ENCODE assay signal across 18 mouse cellular contexts in the genomic region with DNA sequence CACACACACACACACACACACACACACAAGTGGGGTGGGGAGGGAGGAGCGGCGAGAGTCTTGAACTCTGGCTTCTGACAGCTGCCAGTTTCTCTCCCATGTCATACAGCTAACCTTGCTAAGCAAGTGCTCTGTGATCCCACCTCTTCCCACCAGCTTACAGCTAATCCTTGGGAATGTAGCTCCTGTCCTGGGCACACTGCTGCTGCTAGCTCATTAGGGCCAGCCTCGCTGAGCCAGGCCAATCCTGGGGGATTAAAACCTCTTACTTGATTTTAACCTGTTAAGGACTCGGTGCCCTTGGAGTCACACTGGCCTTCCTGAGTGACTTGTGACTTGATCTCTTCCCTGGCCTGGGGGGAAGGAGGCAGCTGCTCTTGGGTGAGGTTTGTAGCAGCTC. TPM values are rescaled to one million over a fixed set of nuclear protein-coding genes. Genes with fewer than 3 reads are reported as not detected.
DNase-seq lines count a peak whose midpoint lies in the region; ATAC-seq lines count a peak whose summit lies in the region.
"Had no signal": no experiment of that assay in that cellular context is flagged by ENCODE, and none has a peak within 500 bp of the region (broad histone marks: within the 10 kb centered on the region; RNA-seq: fewer than 3 reads in every experiment).

No protein-coding gene starts in this region.

- no peak overlapping the region for H3K4me3 ChIP-seq in embryonic facial prominence, embryonic 10.5 days
- H3K4me3 ChIP-seq in limb, embryonic 12.5 days (replicated peaks) = no peak overlapping the region
- H3K4me3 ChIP-seq: embryonic facial prominence, embryonic 12.5 days; heart, embryonic 13.5 days; intestine, embryonic 15.5 days had no signal

- peak; percentile 19 for DNase-seq in ZHBTc4 (ENCODE audit: low read depth, low spot score)
- peak; percentile 27 for DNase-seq in embryonic facial prominence, embryonic 10.5 days (ENCODE audit: low spot score)
- DNase-seq in retina, embryonic 14.5 days (ENCODE audit: low spot score) = peak; percentile 45
- DNase-seq in frontal cortex, postnatal 25 days (ENCODE audit: low spot score in 2 of 2) = no peak
- DNase-seq in thymus, adult 18-20 months = no peak
- no peak for DNase-seq in right cerebral cortex, postnatal 10 days (ENCODE audit: low spot score in 2 of 2)
- DNase-seq: adrenal gland, adult 8-10 months; adrenal gland, postnatal 36 days; cerebellum, adult 2 months; cerebellum, postnatal 10 days; embryo, embryonic 11 days; gastrocnemius, postnatal 25 days had no signal

- H3K9me3 ChIP-seq in embryonic facial prominence, embryonic 10.5 days = no peaks in the 10 kb centered on the region
- H3K9me3 ChIP-seq in limb, embryonic 12.5 days = no peaks in the 10 kb centered on the region
- H3K9me3 ChIP-seq: embryonic facial prominence, embryonic 12.5 days; heart, embryonic 13.5 days; intestine, embryonic 15.5 days had no signal

- WGBS in embryonic facial prominence, embryonic 10.5 days = 30% methylated on average over 4 of the region's 4 CpGs
- 29% methylated on average over 4 of the region's 4 CpGs for WGBS in limb, embryonic 12.5 days

- H3K4me1 ChIP-seq in embryonic facial prominence, embryonic 10.5 days = peaks cover 53% of the 10 kb centered on the region
- peaks cover 25% of the 10 kb centered on the region for H3K4me1 ChIP-seq in limb, embryonic 12.5 days (replicated peaks)

- peak; percentile 42; the same call in 1 of the 2 replicates for ATAC-seq in limb, embryonic 12.5 days (ENCODE audit: insufficient number of reproducible peaks, insufficient read depth, low FRiP score, low TSS enrichment, low read depth)
- ATAC-seq: forebrain, embryonic 14.5 days; intestine, embryonic 15.5 days had no signal

- no peaks in the 10 kb centered on the region; the same call in 1 of the 2 replicates for H3K27me3 ChIP-seq in embryonic facial prominence, embryonic 10.5 days (replicated peaks; ENCODE audit: low read depth, poor library complexity, severe bottlenecking)
- peaks cover 8% of the 10 kb centered on the region; the same call in 1 of the 2 replicates for H3K27me3 ChIP-seq in limb, embryonic 12.5 days
- H3K27me3 ChIP-seq: embryonic facial prominence, embryonic 12.5 days; intestine, embryonic 15.5 days had no signal

- H3K27ac ChIP-seq in embryonic facial prominence, embryonic 10.5 days (replicated peaks) = no peak overlapping the region
- H3K27ac ChIP-seq in limb, embryonic 12.5 days = no peak overlapping the region
- H3K27ac ChIP-seq: embryonic facial prominence, embryonic 12.5 days; heart, embryonic 13.5 days; hindbrain, embryonic 14.5 days; intestine, embryonic 15.5 days had no signal

- peaks cover 6% of the 10 kb centered on the region; the same call in 1 of the 2 replicates for H3K36me3 ChIP-seq in embryonic facial prominence, embryonic 10.5 days (replicated peaks)
- H3K36me3 ChIP-seq in limb, embryonic 12.5 days = no peaks in the 10 kb centered on the region
- H3K36me3 ChIP-seq: embryonic facial prominence, embryonic 12.5 days; heart, embryonic 13.5 days; intestine, embryonic 15.5 days had no signal

- no peak overlapping the region for H3K9ac ChIP-seq in limb, embryonic 12.5 days (replicated peaks)
- H3K9ac ChIP-seq: embryonic facial prominence, embryonic 12.5 days; heart, embryonic 13.5 days; hindbrain, embryonic 14.5 days; intestine, embryonic 15.5 days had no signal

- no peak overlapping the region for H3K4me2 ChIP-seq in limb, embryonic 12.5 days
- H3K4me2 ChIP-seq: embryonic facial prominence, embryonic 12.5 days; heart, embryonic 13.5 days; hindbrain, embryonic 14.5 days; intestine, embryonic 15.5 days had no signal

RNA-seq across cellular contexts. Expression of gene Dpysl5, which starts 23.3 kb away (rescaled TPM):
- 32.8 and 39.6 TPM in 2 replicates for polyA plus RNA-seq in embryonic facial prominence, embryonic 10.5 days (2016; fragmentation: Nextera tagmentation; extraction: Ambion mirVana)
- polyA plus RNA-seq in limb, embryonic 12.5 days (2016; fragmentation: Nextera tagmentation; extraction: Ambion mirVana) = 5.4 and 5.5 TPM in 2 replicates

Comparison
In these comparisons a context has a peak if more than half of its experiments do, and no peak if none do; other contexts are left out.
1. DNase-seq: peak in ZHBTc4 (single experiment), embryonic facial prominence, embryonic 10.5 days (single experiment) and retina, embryonic 14.5 days (single experiment); none in frontal cortex, postnatal 25 days (0 of 2), thymus, adult 18-20 months (0 of 2) and right cerebral cortex, postnatal 10 days (0 of 2).